Mouse (Mus musculus) thymus, postnatal 0 days (tissue): ENCODE data around the gene Rbpjl. TPM values are rescaled to one million over a fixed set of nuclear protein-coding genes. Genes with fewer than 3 reads are reported as not detected.

Experiments
- microRNA-seq: library from miRNA; unstranded; fragments of <30 nt; microRNA quantifications from one replicate; pipeline ENCODE4, GENCODE M21; 2016; ENCODE audit warnings: borderline number of aligned reads
- polyA plus RNA-seq: library from polyadenylated mRNA; unstranded; fragments of >200 nt; fragmentation: Nextera tagmentation; extraction: Ambion mirVana; gene quantifications from 2 replicates; pipeline ENCODE4 v1.2.1, GENCODE M21; 2015

Gene Rbpjl
- polyA plus RNA-seq, 1 experiment from 2014 or later: not detected

Small RNAs within 50 kb of the gene (microRNA-seq; reads per million reads assigned to microRNA genes)
- gene Mir7678: not detected

Other genes starting within 250 kb of the Rbpjl start
- not detected in 2 replicates for gene Kcns1, start 232.0 kb upstream of the Rbpjl start, polyA plus RNA-seq
- gene Wfdc5, start 220.4 kb upstream of the Rbpjl start, polyA plus RNA-seq: 0.09 TPM in 1 of 2 replicates, not detected in the other
- 2.0 and 2.3 TPM in 2 replicates for gene Wfdc12, start 212.5 kb upstream of the Rbpjl start, polyA plus RNA-seq
- not detected in 2 replicates for gene Wfdc15a, start 203.0 kb upstream of the Rbpjl start, polyA plus RNA-seq
- gene Wfdc15b, start 181.5 kb upstream of the Rbpjl start, polyA plus RNA-seq: 1.8 and 2.9 TPM in 2 replicates
- gene Svs2, start 164.7 kb upstream of the Rbpjl start, polyA plus RNA-seq: 0.09 and 0.12 TPM in 2 replicates
- gene Svs3b, start 146.5 kb upstream of the Rbpjl start, polyA plus RNA-seq: 0.10 TPM in 1 of 2 replicates, not detected in the other
- gene Svs4, start 124.7 kb upstream of the Rbpjl start, polyA plus RNA-seq: 0.54 TPM in 1 of 2 replicates, not detected in the other
- gene Svs3a, start 113.9 kb upstream of the Rbpjl start, polyA plus RNA-seq: not detected in 2 replicates
- gene Svs6, start 86.4 kb upstream of the Rbpjl start, polyA plus RNA-seq: not detected in 2 replicates
- gene Svs5, start 70.4 kb upstream of the Rbpjl start, polyA plus RNA-seq: not detected in 2 replicates
- gene Slpi, start 14.0 kb upstream of the Rbpjl start, polyA plus RNA-seq: 9.8 and 10.6 TPM in 2 replicates
- gene Matn4, start 2.0 kb downstream of the Rbpjl start, polyA plus RNA-seq: 0.08 and 0.12 TPM in 2 replicates
- 28.7 and 40.4 TPM in 2 replicates for gene Sdc4, start 40.7 kb downstream of the Rbpjl start, polyA plus RNA-seq
- 77.2 and 83.7 TPM in 2 replicates for gene Sys1, start 53.8 kb downstream of the Rbpjl start, polyA plus RNA-seq
- 19.4 and 21.5 TPM in 2 replicates for gene Gm20458, start 57.8 kb downstream of the Rbpjl start, polyA plus RNA-seq
- not detected in 2 replicates for gene Trp53tg5, start 70.6 kb downstream of the Rbpjl start, polyA plus RNA-seq
- gene Dbndd2, start 83.0 kb downstream of the Rbpjl start, polyA plus RNA-seq: 12.6 and 15.3 TPM in 2 replicates
- 47.2 and 51.1 TPM in 2 replicates for gene Pigt, start 94.4 kb downstream of the Rbpjl start, polyA plus RNA-seq
- gene Wfdc2, start 159.3 kb downstream of the Rbpjl start, polyA plus RNA-seq: 51.3 and 53.4 TPM in 2 replicates
- not detected in 2 replicates for gene Spint3, start 170.3 kb downstream of the Rbpjl start, polyA plus RNA-seq
- gene Wfdc6a, start 182.3 kb downstream of the Rbpjl start, polyA plus RNA-seq: not detected in 2 replicates
- gene Eppin, start 190.5 kb downstream of the Rbpjl start, polyA plus RNA-seq: not detected in 2 replicates
- gene Wfdc6b, start 210.4 kb downstream of the Rbpjl start, polyA plus RNA-seq: not detected in 2 replicates
- not detected in 2 replicates for gene Wfdc8, start 210.5 kb downstream of the Rbpjl start, polyA plus RNA-seq
- not detected in 2 replicates for gene Wfdc16, start 235.7 kb downstream of the Rbpjl start, polyA plus RNA-seq